Mouse (Mus musculus) urinary bladder, postnatal 4 days (tissue): ENCODE data around the gene Il17ra.

Experiments used
- DNase-seq, 2 experiments: peaks; one replicate each; pipeline ENCODE4 v3.0.0; 2021 to 2022; ENCODE audit warnings: low spot score in 2 of 2

Gene Il17ra

DNA sequence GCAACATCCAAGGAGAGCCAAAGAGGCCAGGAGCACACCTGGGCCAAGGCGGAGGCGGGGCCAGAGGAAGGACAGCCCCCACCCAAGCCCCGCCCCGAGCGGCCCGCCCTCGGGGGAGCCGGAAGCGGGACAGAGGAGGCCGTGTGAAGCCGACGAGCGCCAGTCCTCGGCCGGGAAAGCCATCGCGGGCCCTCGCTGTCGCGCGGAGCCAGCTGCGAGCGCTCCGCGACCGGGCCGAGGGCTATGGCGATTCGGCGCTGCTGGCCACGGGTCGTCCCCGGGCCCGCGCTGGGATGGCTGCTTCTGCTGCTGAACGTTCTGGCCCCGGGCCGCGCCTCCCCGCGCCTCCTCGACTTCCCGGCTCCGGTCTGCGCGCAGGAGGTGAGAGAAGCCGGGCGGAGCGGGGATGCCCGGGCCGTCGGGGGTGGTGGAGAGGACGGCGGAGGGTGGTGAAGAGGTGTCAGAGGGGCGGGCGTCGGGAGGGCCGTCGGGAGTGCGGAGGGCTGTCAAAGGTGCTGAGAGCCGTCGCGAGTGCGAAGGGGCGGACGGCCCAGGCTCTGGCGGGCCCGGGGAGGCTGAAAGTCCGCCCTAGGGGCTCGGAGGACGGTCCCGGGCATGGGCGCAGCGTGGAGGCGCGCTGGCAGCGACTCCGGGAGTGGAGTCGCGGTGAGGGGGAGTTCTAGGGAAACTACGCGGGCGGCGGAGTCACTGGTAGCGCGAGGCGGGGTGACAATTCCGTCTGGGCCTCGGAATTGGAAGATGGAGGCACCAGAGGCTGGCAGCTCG lies at the start of gene Il17ra:
Il17ra (plus strand) TSS at position 162 of the 786 bp plus-strand sequence.
- peak; percentile 74 to 76 for DNase-seq

DNA sequence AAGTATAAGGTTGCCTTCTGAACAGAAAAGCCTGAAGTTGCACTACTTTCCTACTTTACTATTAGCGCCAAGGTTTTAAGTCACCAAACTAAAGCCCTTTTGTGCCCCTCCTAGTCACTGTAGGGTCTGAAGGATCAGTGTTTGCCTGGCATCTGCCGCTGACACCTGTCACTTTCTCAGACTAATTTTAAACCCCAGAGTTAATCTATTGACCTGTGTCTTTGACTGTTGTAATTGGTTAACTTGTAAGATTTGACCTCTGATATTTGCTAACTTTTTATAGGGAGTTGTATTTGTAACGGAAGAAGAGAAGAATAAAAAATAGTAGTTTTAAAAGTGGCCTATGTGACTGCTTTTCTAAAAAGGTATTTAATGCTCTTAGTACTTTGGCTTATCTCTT lies 24.9 kb upstream of the Il17ra start:
- no peak for DNase-seq

DNA sequence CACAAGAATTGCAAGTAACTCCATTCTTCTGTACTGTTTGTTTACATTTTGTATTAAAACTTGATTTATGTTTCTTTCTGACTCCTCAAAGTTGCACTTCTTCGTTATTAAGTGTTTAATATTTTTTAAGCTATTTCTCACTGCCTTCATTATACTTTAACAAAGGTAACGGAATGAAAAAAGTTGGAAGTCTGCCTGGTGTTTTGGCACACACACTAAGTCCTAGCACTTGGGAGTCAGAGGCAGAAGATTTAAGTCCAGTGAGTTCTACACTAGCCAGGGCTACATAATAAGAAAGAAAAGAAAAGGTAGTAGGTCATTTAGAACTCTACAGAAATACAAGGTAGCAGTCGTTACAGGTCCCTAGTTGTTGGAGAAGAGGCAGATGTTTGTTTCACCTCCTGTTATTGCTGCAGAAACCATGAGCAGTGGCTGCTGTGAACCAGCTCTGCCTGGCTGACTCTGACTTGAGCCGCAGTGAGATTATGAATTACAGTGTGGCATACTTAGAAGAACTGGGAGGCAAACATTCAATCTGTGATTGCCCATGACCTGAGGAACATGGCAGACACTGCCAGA lies 20.8 kb upstream of the Il17ra start:
- DNase-seq = no peak

DNA sequence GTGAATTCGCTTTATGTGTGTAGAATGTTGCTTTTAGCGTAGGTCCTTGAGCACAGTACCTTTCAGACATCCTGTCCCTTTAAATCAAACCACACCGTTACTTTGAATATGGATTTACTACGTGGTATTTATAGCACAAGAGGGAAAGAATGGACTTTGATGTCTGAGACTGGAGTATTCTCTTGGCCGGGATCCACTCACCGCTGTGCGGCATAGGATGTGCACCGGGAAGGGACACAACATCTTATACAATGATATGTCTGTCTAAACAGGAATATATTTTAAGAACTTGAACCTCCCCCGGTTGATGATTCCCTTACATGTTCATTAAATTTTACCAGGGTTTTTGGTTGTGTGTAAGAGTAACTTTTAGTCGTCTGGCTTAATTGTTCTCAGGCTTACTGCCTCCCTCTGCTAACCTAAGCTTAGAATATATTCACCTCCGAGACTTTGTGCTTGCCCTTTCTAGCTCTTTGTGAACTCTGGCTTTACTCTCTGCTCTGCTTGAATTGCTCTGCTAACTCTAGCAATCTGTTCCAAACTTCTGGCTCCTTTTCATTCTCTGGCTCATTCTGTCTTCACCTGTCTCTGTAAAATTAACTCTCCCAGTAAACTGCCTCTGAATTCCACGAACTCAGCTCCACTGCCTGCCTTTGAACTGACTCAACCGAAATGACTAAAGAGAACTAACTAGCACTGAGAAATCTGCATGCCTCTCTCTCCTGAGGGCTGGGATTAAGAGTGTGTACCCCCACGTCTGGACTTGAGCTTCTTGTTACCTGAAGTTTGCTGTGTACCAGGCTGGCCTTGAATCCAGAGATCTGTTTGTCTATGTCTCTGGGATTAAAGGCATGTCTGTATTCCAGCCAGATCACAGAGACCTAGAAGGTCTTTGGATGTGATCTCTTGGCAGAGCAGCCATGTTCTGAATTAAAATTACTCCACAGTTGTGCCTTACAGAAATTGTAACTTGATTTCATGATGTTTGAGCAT lies 19.4 kb upstream of the Il17ra start:
- no peak for DNase-seq

DNA sequence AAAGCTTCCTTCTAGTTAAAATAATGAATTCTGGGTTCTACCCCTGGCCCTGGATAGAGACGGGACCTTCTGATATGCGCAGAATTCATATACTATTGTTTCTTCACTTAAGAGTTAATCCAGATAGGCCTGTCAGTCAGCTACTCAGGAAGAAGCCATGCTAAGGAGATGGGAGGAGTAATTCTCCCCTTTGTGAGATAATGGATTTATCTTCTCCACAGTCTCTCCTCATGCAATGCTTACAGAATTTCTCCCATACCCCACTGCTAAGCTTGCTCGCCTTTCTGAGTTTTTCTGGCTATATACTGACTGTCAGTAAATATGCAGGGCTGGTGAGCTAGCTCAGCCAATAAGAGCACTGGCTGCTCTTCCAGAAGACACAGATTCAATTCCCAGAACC lies 12.8 kb upstream of the Il17ra start:
- DNase-seq = no peak

DNA sequence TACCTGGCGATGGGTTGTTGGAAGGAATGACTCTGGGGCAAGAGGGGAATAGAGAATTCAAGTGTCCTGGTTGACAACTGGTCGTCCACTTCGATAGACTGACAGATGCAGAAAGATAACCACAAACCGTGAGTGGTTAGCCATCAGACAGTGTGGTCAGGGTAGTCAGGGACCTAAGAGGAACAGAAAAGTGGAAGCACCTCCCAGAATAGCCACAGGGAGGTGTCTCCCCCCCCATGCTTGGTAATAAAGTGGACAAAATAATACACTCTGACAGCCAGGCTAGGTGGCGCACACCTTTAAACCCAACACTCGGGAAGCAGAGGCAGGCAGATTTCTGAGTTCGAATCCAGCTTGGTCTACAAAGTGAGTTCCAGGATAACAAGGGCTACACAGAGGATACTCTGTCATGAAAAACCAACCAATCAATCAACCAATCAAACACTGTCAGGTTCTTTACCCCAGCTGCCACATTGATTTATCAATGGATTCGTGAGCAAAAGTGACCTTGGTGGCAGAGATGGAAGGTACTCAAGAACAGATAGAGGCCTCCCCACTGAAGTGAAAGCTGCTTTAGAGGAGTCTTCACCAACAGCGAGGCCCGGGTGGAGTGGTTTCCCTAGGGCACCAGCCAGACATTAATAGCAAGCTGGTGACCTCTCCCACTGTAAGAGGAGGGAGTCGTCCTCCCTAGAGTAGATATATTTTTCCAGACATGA lies 10.5 kb upstream of the Il17ra start:
- DNase-seq = no peak

DNA sequence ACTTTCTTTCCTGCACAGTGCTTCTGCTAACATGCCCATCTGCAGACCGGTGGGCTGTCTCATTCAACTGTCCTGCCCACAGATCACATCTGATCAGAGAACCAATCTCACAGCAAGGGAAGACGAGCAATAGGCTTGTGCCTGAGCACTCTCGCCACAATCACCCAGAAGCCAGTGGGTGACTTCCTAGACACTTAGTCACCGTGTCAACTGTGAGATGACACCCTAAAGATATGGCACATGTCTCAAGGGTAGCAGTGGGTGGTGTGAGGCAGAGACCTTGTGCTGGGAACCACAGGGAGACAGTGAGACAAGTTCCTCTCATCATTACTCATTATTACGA lies 10.0 kb upstream of the Il17ra start:
- DNase-seq = no peak

DNA sequence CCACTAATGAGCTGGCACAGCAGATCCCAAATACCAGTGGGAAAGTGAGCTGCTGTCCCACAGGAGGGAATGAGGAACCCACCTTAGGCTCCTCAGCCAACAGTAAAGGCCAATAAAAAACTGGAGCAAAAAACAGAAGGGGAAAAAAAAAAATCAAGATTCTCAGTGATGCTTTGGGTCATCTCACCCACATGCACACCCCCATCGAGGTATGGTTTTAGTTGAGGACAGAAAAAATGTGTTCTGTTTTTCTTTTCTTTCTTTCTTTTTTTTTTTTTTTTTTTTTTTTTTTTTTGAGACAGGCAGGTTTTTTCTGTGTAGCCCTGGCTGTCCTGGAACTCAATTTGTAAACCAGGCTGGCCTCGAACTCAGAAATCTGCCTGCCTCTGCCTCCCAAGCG lies 9.5 kb upstream of the Il17ra start:
- no peak for DNase-seq

DNA sequence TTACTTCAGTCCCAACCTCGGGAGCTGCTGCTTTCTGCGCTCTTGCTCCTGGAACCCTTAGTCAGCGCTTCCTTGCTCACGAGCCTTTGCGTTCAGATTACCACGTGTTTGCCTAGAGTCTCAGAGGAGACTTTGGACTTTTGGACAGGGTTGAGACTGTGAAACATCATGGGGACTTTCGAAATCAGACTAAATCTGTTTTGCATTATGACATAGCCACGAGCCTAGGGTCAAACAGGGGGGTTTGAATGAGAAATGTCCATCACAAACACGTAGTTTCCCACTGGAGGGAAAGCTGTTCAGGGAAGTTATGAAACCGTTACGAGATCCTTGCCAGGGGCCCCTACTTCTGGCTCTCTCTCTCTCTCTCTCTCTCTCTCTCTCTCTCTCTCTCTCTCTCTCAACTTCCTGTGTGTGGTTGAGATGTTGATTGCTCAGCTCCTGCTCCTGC lies 8.4 kb upstream of the Il17ra start:
- no peak for DNase-seq

DNA sequence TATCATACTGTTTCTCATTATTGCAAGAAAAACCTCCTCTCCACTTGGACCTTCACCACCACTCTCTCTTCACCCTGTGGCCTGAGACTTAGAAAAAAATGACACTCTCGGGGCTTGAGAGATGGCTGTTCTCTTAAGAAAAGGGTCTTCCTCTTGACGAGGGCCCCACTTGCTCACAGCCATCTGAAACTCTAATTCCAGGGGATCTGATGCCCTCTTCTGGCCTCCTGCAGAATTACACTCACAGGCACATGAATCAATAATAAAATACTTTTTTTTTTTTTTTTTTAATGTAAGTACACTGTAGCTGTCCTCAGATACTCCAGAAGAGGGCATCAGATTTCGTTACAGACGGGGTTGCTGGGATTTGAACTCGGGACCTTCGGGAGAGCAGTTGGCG lies 6.0 kb upstream of the Il17ra start:
- no peak for DNase-seq

DNA sequence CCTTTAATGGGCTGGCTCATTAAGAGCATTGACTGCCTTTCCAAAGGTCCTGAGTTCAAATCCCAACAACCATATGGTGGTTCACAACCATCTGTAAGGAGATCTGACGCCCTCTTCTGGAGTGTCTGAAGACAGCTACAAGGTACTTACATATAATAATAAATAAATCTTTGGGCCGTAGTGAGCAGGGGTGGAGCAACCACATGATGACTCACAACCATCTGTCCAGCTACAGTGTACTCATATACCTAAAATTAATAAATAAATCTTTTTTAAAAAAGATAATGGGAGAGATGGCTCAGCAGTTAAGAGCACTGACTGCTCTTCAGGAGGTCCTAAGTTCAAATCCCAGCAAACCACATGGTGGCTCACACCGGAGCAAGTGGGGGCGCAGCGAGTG lies 5.3 kb upstream of the Il17ra start:
- DNase-seq = no peak

DNA sequence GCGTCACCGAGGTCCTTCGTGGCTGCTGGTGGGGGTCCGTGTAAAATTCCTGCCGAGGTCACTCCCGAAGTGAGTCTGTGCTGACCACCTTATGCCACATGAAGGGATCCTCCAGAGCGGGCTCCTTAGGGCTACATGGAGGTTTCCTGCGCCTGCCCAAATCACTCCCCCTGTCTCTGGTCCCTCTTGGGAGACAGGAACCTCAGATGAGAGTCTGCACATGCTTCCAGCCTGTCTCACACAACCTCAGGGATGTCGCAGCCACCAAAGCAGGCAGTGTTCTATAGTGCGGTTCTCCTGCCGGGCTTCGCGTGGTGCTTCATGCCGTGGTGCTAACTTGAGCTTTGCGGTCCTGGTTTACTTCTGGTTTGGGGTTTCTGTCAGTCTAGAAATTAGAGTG lies 1.8 kb upstream of the Il17ra start:
- DNase-seq = no peak

DNA sequence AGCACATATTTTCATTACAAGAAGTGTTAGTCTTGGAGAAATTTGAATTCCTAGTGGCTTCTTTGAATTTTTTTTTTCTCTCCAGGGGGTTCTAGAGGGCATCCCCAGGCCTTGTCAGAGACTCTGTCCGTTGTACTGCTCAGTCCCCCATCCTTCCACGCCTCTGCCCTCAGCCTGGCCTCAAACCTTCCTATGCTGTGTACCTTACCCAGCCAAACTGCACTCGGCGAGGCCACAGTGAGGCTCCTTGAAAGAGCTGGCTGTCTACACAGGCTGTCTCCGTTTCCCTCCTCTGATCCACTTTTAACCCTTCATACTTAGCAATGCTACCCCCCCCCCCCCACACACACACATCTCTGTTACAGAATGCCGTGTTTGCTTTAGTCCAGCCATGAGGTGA lies 796 bp upstream of the Il17ra start:
- DNase-seq = no peak

DNA sequence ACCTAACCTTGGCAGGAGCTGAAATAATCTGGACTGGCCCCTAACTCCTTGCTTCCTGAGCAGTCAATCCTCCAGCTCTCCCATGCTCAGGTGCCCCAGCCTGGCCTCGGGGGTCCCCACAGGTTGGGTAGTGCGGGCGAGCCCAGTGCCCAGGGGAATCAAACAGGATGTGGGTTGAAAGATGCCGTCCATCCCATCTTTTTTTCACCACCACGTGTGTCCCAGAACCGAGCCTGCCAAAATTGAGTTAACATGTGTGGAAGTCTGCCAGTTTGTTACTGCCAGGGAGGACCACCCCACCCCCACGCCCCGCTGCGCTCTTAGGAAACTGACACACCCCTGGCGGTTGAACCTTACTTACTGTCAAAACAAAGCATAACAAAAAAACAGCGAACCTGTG lies 837 bp downstream of the Il17ra start:
- DNase-seq = no peak

DNA sequence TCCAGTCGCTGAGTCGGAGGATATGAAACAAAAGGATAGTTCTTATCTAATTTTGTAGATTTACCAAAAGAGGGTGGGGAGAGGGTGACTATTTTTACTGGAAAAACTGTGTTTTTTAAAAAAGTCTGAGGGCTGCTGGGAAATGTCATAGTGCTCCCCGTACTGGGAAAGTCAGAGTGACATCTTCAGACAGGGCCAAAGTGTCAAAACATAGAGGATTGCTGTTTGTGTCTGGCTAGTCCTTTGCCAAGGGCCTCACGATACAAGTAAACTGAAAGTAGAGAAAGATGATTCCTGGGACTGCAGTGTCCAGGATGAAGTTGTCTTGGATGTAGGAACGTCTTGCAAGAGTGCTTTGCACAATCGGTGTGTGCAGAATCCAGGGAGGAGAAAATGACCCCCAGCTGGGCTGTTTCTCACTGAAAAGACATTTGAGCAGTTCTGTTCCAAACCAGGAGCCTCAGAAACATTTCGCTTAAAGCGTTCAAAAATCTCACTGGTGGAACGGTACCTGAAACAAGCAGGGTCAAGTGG lies 1.4 kb downstream of the Il17ra start:
- DNase-seq = no peak

DNA sequence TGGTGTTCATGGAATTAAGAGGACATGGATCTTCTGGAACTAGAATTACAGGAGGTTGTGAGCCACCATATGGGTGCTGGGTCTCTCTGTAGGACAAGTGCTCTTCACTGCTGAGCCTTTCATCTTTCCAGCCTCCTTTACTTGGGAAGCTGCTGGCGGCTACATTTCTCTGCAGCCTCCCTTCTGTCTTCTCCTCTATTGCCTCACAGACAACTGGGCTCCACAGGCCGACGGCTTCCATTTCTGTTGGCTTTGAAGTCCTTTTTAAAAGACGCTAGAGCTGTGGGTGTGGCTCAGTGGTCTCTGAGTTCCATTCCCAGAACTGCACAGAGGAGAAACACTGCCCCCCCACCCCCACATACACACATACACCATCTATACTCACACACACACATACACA lies 2.3 kb downstream of the Il17ra start:
- DNase-seq = no peak

DNA sequence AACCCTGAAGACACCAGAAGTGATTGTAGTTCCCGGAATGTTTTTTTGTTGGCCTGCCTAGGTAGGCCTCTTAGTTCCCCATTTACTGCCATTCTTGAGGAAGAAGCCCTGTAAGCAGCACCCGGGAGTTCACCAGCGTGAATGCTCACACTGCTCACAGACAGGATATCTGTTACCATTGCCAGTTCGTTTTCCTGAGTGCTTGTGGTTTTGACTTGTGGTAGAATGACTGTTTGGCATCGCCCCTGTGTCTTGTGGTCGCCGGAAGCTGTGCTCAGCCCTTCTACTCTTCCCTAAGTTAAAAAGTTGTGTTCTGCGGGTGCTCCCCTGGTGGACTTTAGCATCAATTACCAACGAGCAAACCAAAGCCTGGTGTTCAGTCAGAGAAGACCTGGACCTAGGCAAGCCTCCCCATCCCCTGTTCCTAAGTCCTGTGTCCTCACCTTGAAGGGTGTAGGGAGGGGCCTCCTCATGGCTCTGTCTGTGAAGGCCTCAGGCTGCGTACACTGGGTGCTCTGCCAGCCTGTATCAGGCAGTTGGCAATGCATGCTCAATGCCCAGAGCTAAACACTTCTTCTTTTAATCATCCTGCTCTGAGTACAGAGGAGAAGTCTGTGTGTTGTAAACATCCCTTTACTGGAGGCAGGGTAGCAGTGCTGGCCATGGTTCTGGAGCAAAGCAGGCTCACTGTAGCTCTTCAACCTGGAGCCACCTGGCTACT lies 3.7 kb downstream of the Il17ra start:
- DNase-seq = no peak

DNA sequence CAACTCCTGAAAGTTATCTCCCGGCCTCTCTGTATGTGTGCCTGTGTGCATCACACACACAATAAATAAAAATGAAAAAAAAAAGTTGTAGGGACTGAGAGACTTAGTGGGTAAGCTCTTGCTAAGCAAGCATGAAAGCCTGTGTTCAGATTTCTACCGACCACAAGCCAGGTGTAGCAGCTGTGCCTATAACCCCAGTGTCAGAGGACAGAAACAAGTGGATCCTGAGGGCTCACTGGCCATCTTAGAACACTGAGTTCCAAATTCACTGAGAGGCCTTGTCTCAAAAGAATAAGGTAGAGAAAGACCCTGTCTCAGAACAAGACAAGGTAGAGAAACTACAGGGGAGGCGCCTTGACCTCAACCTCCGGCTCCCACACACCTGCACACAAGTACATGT lies 5.2 kb downstream of the Il17ra start:
- DNase-seq = no peak

DNA sequence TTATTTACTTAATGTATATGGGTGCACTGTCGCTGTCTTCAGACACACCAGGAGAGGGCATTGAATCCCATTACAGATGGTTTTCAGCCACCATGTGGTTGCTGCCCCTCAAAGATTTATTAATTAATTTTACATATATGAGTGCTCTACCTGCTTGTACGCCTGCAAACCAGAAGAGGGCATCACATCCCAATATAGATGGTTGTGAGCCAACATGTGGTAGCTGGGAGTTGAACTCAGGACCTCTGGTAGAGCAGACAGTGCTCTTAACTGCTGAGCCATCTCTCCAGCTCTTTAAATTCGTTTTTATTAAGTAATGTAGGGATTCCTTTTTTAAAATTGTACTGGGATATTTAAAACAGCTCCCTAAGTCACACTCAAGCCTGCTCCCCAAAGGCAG lies 6.2 kb downstream of the Il17ra start:
- DNase-seq = no peak

DNA sequence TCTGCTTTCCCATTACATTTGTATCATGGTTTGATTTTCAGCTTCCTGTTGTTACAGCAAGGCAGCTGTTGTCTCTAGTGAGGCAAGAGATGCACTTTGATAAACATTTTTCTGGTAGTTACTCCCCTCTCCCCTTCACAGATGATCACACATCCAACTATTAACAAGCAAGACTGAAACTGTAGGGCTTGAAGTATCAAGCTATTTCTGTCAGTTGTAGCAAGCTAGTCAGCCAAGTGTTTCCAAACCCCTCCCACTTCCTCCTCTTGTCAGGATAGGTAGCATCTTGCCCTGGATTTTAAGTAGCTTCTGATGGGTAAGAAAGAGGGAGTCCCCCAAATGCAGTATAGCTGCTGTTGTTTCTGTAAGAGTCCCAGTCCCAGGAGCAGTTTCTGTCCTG lies 6.7 kb downstream of the Il17ra start:
- no peak for DNase-seq

DNA sequence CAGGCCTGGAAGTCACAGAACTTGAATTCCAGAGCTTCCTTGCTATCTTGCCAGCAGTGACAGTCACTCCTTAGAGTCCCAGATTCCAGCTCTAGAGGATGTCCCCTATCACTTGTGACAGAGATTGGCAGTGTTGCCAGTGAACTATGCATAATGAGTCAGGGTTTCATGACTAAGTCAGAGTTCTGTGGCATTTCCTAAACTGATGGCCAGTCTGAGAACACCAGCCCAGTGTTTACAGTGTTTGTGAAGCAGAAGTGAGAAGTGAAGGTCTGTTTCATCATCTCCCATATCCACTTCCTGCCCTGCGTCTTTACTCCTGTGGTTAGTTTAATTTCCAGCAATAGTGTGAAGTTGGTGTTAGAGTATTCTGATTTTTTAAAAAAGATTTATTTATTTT lies 7.6 kb downstream of the Il17ra start:
- DNase-seq = no peak
